Mouse (Mus musculus): ENCODE measurements around the gene Fam69a.

DNA sequence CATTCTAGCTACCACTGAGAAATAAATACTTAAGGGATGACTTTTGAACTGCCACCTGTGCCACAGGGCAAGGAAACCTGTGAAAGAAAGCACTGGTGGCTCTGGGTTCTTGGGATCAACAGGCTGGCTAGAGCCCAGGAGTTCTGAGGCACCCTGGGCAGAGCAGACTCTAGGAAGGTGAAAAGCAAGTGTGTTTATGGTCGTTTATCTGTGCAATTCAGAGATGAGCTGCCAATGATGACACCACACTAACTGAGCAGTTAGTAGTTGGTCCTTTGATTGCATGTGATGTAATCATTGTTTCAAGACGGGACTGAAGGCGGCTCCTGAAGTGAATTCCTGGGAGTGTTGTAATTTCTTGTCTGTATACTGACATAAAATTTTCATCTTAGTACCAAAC is 82.6 kb downstream of the Fam69a start:
- no peak for TF ChIP-seq CTCF (IDR thresholded peaks at IDR 0.05)
- TF ChIP-seq POLR2A (IDR thresholded peaks at IDR 0.05; ENCODE audit: insufficient read depth, low read depth, low read length): no peak
- no peak for TF ChIP-seq EP300 (IDR thresholded peaks at IDR 0.05; ENCODE audit: insufficient read depth, low read depth, low read length)

Measured in heart, adult 2 months (tissue).